Mouse (Mus musculus): Measurements from ENCODE around the gene Vps33a. TPM values are rescaled to one million over a fixed set of nuclear protein-coding genes. Genes with fewer than 3 reads are reported as not detected.

Gene Vps33a
- polyA plus RNA-seq, 1 experiment from 2014 or later: 31.0 TPM

- Histone ChIP-seq H3K9ac (ENCODE audit: low read length) (no peak overlapping the region), H3K9me3 (ENCODE audit: control insufficient read depth, low read length) (no peaks in the 10 kb centered on the region), H3K4me3 (ENCODE audit: low read depth, low read length) (no peak overlapping the region), H3K4me1 (replicated peaks; ENCODE audit: control insufficient read depth, insufficient read depth, low read length) (no peaks in the 10 kb centered on the region), H3K4me2 (ENCODE audit: low read depth, low read length, severe bottlenecking) (no peak overlapping the region), H3K36me3 (ENCODE audit: control insufficient read depth, insufficient read depth, low read length) (no peaks in the 10 kb centered on the region), H3K27me3 (ENCODE audit: control insufficient read depth, insufficient read depth, low read length) (no peaks in the 10 kb centered on the region), H3K27ac (ENCODE audit: low read depth, low read length) (no peak overlapping the region)
- 86% methylated on average over 4 of the region's 4 CpGs for WGBS
- ATAC-seq (replicated peaks; ENCODE audit: low FRiP score) (no peak), DNase-seq (ENCODE audit: low spot score) (no peak)
Measured at GRCm38 (mm10) chr5:123501973-123502372, 70.9 kb downstream of the Vps33a start.

GRCm38 (mm10) chr5:123499717-123500116 lies 73.1 kb downstream of the Vps33a start:
- H3K4me2 ChIP-seq (ENCODE audit: low read depth, low read length, severe bottlenecking): no peak overlapping the region
- no peaks in the 10 kb centered on the region for H3K27me3 ChIP-seq (ENCODE audit: control insufficient read depth, insufficient read depth, low read length)
- no peak for DNase-seq (ENCODE audit: low spot score)
- 57% methylated on average over 4 of the region's 4 CpGs for WGBS
- H3K36me3 ChIP-seq (ENCODE audit: control insufficient read depth, insufficient read depth, low read length): no peaks in the 10 kb centered on the region
- H3K4me3 ChIP-seq (ENCODE audit: low read depth, low read length): no peak overlapping the region
- no peak overlapping the region for H3K9ac ChIP-seq (ENCODE audit: low read length)
- no peak for ATAC-seq (replicated peaks; ENCODE audit: low FRiP score)
- H3K9me3 ChIP-seq (ENCODE audit: control insufficient read depth, low read length): no peaks in the 10 kb centered on the region
- H3K27ac ChIP-seq (ENCODE audit: low read depth, low read length): no peak overlapping the region
- H3K4me1 ChIP-seq (replicated peaks; ENCODE audit: control insufficient read depth, insufficient read depth, low read length): no peaks in the 10 kb centered on the region

GRCm38 (mm10) chr5:123489935-123490334 lies 82.9 kb downstream of the Vps33a start:
- Histone ChIP-seq H3K27me3 (ENCODE audit: control insufficient read depth, insufficient read depth, low read length) (no peaks in the 10 kb centered on the region), H3K4me2 (ENCODE audit: low read depth, low read length, severe bottlenecking) (no peak overlapping the region), H3K36me3 (ENCODE audit: control insufficient read depth, insufficient read depth, low read length) (no peaks in the 10 kb centered on the region), H3K9me3 (ENCODE audit: control insufficient read depth, low read length) (no peaks in the 10 kb centered on the region), H3K4me1 (replicated peaks; ENCODE audit: control insufficient read depth, insufficient read depth, low read length) (peaks cover 6% of the 10 kb centered on the region; the same call in 1 of the 2 replicates), H3K4me3 (ENCODE audit: low read depth, low read length) (no peak overlapping the region), H3K27ac (ENCODE audit: low read depth, low read length) (no peak overlapping the region), H3K9ac (ENCODE audit: low read length) (no peak overlapping the region)
- DNase-seq (ENCODE audit: low spot score): no peak
- 74% methylated on average over 9 of the region's 9 CpGs for WGBS
- ATAC-seq (replicated peaks; ENCODE audit: low FRiP score): no peak

- 6% methylated on average over 25 of the region's 25 CpGs for WGBS
- Histone ChIP-seq H3K4me1 (replicated peaks; ENCODE audit: control insufficient read depth, insufficient read depth, low read length) (peaks cover 6% of the 10 kb centered on the region; the same call in 1 of the 2 replicates), H3K27me3 (ENCODE audit: control insufficient read depth, insufficient read depth, low read length) (no peaks in the 10 kb centered on the region), H3K36me3 (ENCODE audit: control insufficient read depth, insufficient read depth, low read length) (no peaks in the 10 kb centered on the region), H3K4me3 (ENCODE audit: low read depth, low read length) (peak within 1 kb of the TSS; percentile 22), H3K9ac (ENCODE audit: low read length) (no peak within 1 kb of the TSS), H3K27ac (ENCODE audit: low read depth, low read length) (no peak within 1 kb of the TSS), H3K9me3 (ENCODE audit: control insufficient read depth, low read length) (no peaks in the 10 kb centered on the region), H3K4me2 (ENCODE audit: low read depth, low read length, severe bottlenecking) (peak within 1 kb of the TSS; percentile 52)
- DNase-seq (ENCODE audit: low spot score) (peak; percentile 71), ATAC-seq (replicated peaks; ENCODE audit: low FRiP score) (peak; percentile 49; the same call in 1 of the 2 replicates)
Measured at GRCm38 (mm10) chr5:123489112-123489785, 83.6 kb downstream of the Vps33a start, which contains the start of the genes Lrrc43 and Il31. TSS of gene Lrrc43 (plus strand) at chr5:123489305. TSS of gene Il31 (minus strand) at chr5:123489489.

- no peaks in the 10 kb centered on the region for H3K27me3 ChIP-seq (ENCODE audit: control insufficient read depth, insufficient read depth, low read length)
- H3K9me3 ChIP-seq (ENCODE audit: control insufficient read depth, low read length): no peaks in the 10 kb centered on the region
- peaks cover 6% of the 10 kb centered on the region; the same call in 1 of the 2 replicates for H3K4me1 ChIP-seq (replicated peaks; ENCODE audit: control insufficient read depth, insufficient read depth, low read length)
- 89% methylated on average over 11 of the region's 11 CpGs for WGBS
- no peak overlapping the region for H3K4me3 ChIP-seq (ENCODE audit: low read depth, low read length)
- no peaks in the 10 kb centered on the region for H3K36me3 ChIP-seq (ENCODE audit: control insufficient read depth, insufficient read depth, low read length)
- no peak overlapping the region for H3K27ac ChIP-seq (ENCODE audit: low read depth, low read length)
- H3K9ac ChIP-seq (ENCODE audit: low read length): no peak overlapping the region
- ATAC-seq (replicated peaks; ENCODE audit: low FRiP score) (no peak), DNase-seq (ENCODE audit: low spot score) (no peak)
- H3K4me2 ChIP-seq (ENCODE audit: low read depth, low read length, severe bottlenecking): no peak overlapping the region
Measured at GRCm38 (mm10) chr5:123487659-123488395, 85.0 kb downstream of the Vps33a start.

Small RNAs within 50 kb of the gene (microRNA-seq; reads per million reads assigned to microRNA genes)
- gene Mir7647 (ENCODE audit: insufficient number of aligned reads): not detected

Other genes with a start within 250 kb of the Vps33a start
- 57.1 and 61.7 TPM in 2 replicates for gene Bcl7a, start 229.2 kb downstream of the Vps33a start, polyA plus RNA-seq (2014; fragmentation: Nextera tagmentation; extraction: Ambion mirVana)
- gene Mlxip, start 178.2 kb downstream of the Vps33a start, polyA plus RNA-seq (2014; fragmentation: Nextera tagmentation; extraction: Ambion mirVana): 22.3 and 22.7 TPM in 2 replicates
- not detected in 2 replicates for gene Lrrc43, start 83.7 kb downstream of the Vps33a start, polyA plus RNA-seq (2014; fragmentation: Nextera tagmentation; extraction: Ambion mirVana)
- not detected in 2 replicates for gene Il31, start 83.5 kb downstream of the Vps33a start, polyA plus RNA-seq (2014; fragmentation: Nextera tagmentation; extraction: Ambion mirVana)
- gene B3gnt4, start 62.6 kb downstream of the Vps33a start, polyA plus RNA-seq (2014; fragmentation: Nextera tagmentation; extraction: Ambion mirVana): 1.0 and 1.1 TPM in 2 replicates
- 140 and 143 TPM in 2 replicates for gene Diablo, start 48.9 kb downstream of the Vps33a start, polyA plus RNA-seq (2014; fragmentation: Nextera tagmentation; extraction: Ambion mirVana)
- 0.45 and 0.64 TPM in 2 replicates for gene Gm49027, start 47.5 kb downstream of the Vps33a start, polyA plus RNA-seq (2014; fragmentation: Nextera tagmentation; extraction: Ambion mirVana)
- 55.1 and 57.7 TPM in 2 replicates for gene Clip1, start 111.6 kb upstream of the Vps33a start, polyA plus RNA-seq (2014; fragmentation: Nextera tagmentation; extraction: Ambion mirVana)
- gene Zcchc8, start 148.1 kb upstream of the Vps33a start, polyA plus RNA-seq (2014; fragmentation: Nextera tagmentation; extraction: Ambion mirVana): 106 and 109 TPM in 2 replicates
- 140 and 178 TPM in 2 replicates for gene Rsrc2, start 176.4 kb upstream of the Vps33a start, polyA plus RNA-seq (2014; fragmentation: Nextera tagmentation; extraction: Ambion mirVana)
- gene Kntc1, start 176.7 kb upstream of the Vps33a start, polyA plus RNA-seq (2014; fragmentation: Nextera tagmentation; extraction: Ambion mirVana): 53.8 and 65.0 TPM in 2 replicates